ENCODE assay signal across 13 mouse cellular contexts in the genomic region with DNA sequence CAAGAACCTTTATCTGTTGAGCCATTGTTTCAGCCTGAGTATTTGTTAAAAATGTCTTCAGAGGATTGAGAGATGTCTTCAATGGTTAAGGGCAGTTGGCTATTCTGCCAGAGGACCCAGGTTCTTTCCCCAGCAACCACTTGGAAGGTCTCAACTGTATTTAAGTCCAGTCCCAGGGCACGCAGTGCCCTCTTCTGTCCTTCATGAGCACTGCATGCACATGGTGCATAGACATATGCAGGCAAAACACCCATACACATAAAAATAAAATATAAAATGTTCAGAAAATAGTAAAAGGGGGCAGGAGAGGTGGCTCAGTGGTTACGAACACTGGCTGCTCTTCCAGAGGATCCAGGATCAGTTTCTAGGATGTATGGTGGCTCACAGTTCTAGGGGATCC.
DNase-seq lines count a peak whose midpoint lies in the region; ATAC-seq and TF ChIP-seq lines count a peak whose summit lies in the region.
"Had no signal": no experiment of that assay in that cellular context is flagged by ENCODE, and none has a peak within 500 bp of the region (broad histone marks: within the 10 kb centered on the region; RNA-seq: fewer than 3 reads in every experiment).

No protein-coding gene starts in this region.

- no peaks in the 10 kb centered on the region for H3K4me1 ChIP-seq in intestine, postnatal 0 days (replicated peaks; ENCODE audit: control insufficient read depth, insufficient read depth, low read length)
- no peaks in the 10 kb centered on the region for H3K4me1 ChIP-seq in intestine, embryonic 15.5 days (replicated peaks)
- H3K4me1 ChIP-seq in thymus, adult 2 months (replicated peaks; ENCODE audit: control insufficient read depth, insufficient read depth, low read length) = no peaks in the 10 kb centered on the region
- no peaks in the 10 kb centered on the region for H3K4me1 ChIP-seq in small intestine, adult 2 months (ENCODE audit: control insufficient read depth, insufficient read depth, insufficient read length, low read length)
- peaks cover 6% of the 10 kb centered on the region; the same call in 1 of the 2 replicates for H3K4me1 ChIP-seq in heart, embryonic 10.5 days
- H3K4me1 ChIP-seq: forebrain, embryonic 10.5 days; hindbrain, embryonic 12.5 days; kidney, embryonic 15.5 days had no signal

- peak; percentile 56 for TF ChIP-seq CTCF in intestine, postnatal 0 days (IDR thresholded peaks at IDR 0.05; ENCODE audit: low read depth)
- TF ChIP-seq CTCF in thymus, adult 2 months (IDR thresholded peaks at IDR 0.05; ENCODE audit: borderline replicate concordance, control insufficient read depth, extremely low read depth, insufficient read depth, low read length, poor library complexity) = no peak
- TF ChIP-seq CTCF in small intestine, adult 2 months (IDR thresholded peaks at IDR 0.05; ENCODE audit: extremely low read depth, insufficient read length, insufficient replicate concordance, low read depth, low read length) = peak; percentile 36; the same call in 1 of the 2 replicates

- no peak overlapping the region for H3K4me2 ChIP-seq in intestine, postnatal 0 days (replicated peaks; ENCODE audit: low read depth)
- no peak overlapping the region for H3K4me2 ChIP-seq in intestine, embryonic 15.5 days (replicated peaks)
- H3K4me2 ChIP-seq: heart, embryonic 12.5 days; hindbrain, embryonic 12.5 days; kidney, embryonic 15.5 days had no signal

- H3K36me3 ChIP-seq in intestine, postnatal 0 days (ENCODE audit: control insufficient read depth, insufficient read depth) = peaks cover 43% of the 10 kb centered on the region
- H3K36me3 ChIP-seq in intestine, embryonic 15.5 days = peaks cover 8% of the 10 kb centered on the region; the same call in 1 of the 2 replicates
- H3K36me3 ChIP-seq in thymus, adult 2 months (ENCODE audit: control insufficient read depth, insufficient read depth, low read length) = peaks cover 86% of the 10 kb centered on the region
- H3K36me3 ChIP-seq in small intestine, adult 2 months (ENCODE audit: control insufficient read depth, insufficient read depth, low read length) = peaks cover 23% of the 10 kb centered on the region
- H3K36me3 ChIP-seq in heart, embryonic 10.5 days = peaks cover 75% of the 10 kb centered on the region

- no peak for ATAC-seq in intestine, postnatal 0 days
- no peak for ATAC-seq in intestine, embryonic 15.5 days

- no peaks in the 10 kb centered on the region for H3K9me3 ChIP-seq in intestine, postnatal 0 days (ENCODE audit: control insufficient read depth)
- H3K9me3 ChIP-seq in intestine, embryonic 15.5 days = no peaks in the 10 kb centered on the region
- no peaks in the 10 kb centered on the region for H3K9me3 ChIP-seq in heart, embryonic 10.5 days
- H3K9me3 ChIP-seq: forebrain, embryonic 10.5 days; heart, embryonic 12.5 days; hindbrain, embryonic 12.5 days; kidney, embryonic 15.5 days had no signal

- H3K9ac ChIP-seq in intestine, postnatal 0 days (ENCODE audit: low read depth, low read length) = no peak overlapping the region
- no peak overlapping the region for H3K9ac ChIP-seq in intestine, embryonic 15.5 days
- H3K9ac ChIP-seq: heart, embryonic 12.5 days; hindbrain, embryonic 12.5 days; kidney, embryonic 15.5 days had no signal

- peak; percentile 9 for DNase-seq in thymus, adult 2 months
- DNase-seq in thymus, postnatal 10 days (ENCODE audit: low spot score in 2 of 2) = no peak
- peak; percentile 4 for DNase-seq in MEL-GATA-1-ER (ENCODE audit: extremely low read depth, low read depth)
- no peak for DNase-seq in heart, embryonic 10.5 days (ENCODE audit: low spot score)
- DNase-seq in T-cell, adult 2 months (ENCODE audit: low spot score) = no peak
- DNase-seq: adrenal gland, adult 8-10 months had no signal

- H3K27ac ChIP-seq in intestine, postnatal 0 days (ENCODE audit: low read depth, low read length) = no peak overlapping the region
- no peak overlapping the region for H3K27ac ChIP-seq in intestine, embryonic 15.5 days
- no peak overlapping the region for H3K27ac ChIP-seq in thymus, adult 2 months (ENCODE audit: control insufficient read depth, insufficient read depth, low read length)
- no peak overlapping the region for H3K27ac ChIP-seq in small intestine, adult 2 months (ENCODE audit: insufficient read depth, low read depth, low read length)
- no peak overlapping the region for H3K27ac ChIP-seq in heart, embryonic 10.5 days
- H3K27ac ChIP-seq: forebrain, embryonic 10.5 days; hindbrain, embryonic 12.5 days; kidney, embryonic 15.5 days had no signal

- 94% methylated on average over 2 of the region's 2 CpGs for WGBS in intestine, postnatal 0 days
- 94% methylated on average over 2 of the region's 2 CpGs for WGBS in intestine, embryonic 15.5 days
- WGBS in thymus, adult 2 months = 97% methylated on average over 2 of the region's 2 CpGs
- 98% methylated on average over 2 of the region's 2 CpGs for WGBS in small intestine, adult 2 months
- WGBS in heart, embryonic 10.5 days = 87% methylated on average over 2 of the region's 2 CpGs

- H3K4me3 ChIP-seq in intestine, postnatal 0 days (ENCODE audit: low read depth, low read length) = no peak overlapping the region
- H3K4me3 ChIP-seq in intestine, embryonic 15.5 days (replicated peaks) = no peak overlapping the region
- H3K4me3 ChIP-seq in thymus, adult 2 months (ENCODE audit: control insufficient read depth, insufficient read depth, low read length) = no peak overlapping the region
- H3K4me3 ChIP-seq in small intestine, adult 2 months (ENCODE audit: low read depth, low read length) = no peak overlapping the region
- H3K4me3 ChIP-seq in heart, embryonic 10.5 days = no peak overlapping the region
- H3K4me3 ChIP-seq: forebrain, embryonic 10.5 days; heart, embryonic 12.5 days; hindbrain, embryonic 12.5 days; kidney, embryonic 15.5 days had no signal

- no peaks in the 10 kb centered on the region for H3K27me3 ChIP-seq in intestine, postnatal 0 days (replicated peaks; ENCODE audit: control insufficient read depth, insufficient read depth, low read length)
- H3K27me3 ChIP-seq in intestine, embryonic 15.5 days (replicated peaks) = no peaks in the 10 kb centered on the region
- H3K27me3 ChIP-seq in thymus, adult 2 months (ENCODE audit: control insufficient read depth, insufficient read depth, low read length) = no peaks in the 10 kb centered on the region
- H3K27me3 ChIP-seq in small intestine, adult 2 months (ENCODE audit: control insufficient read depth, insufficient read depth, low read length) = no peaks in the 10 kb centered on the region
- H3K27me3 ChIP-seq in heart, embryonic 10.5 days (ENCODE audit: insufficient read depth, poor library complexity, severe bottlenecking) = no peaks in the 10 kb centered on the region
- H3K27me3 ChIP-seq: heart, embryonic 12.5 days; hindbrain, embryonic 12.5 days; kidney, embryonic 15.5 days had no signal

- no peak for TF ChIP-seq POLR2A in thymus, adult 2 months (IDR thresholded peaks at IDR 0.05; ENCODE audit: control insufficient read depth, extremely low read depth, insufficient read depth, low read length, poor library complexity)
- TF ChIP-seq POLR2A in small intestine, adult 2 months (IDR thresholded peaks at IDR 0.05; ENCODE audit: low read depth, low read length) = no peak

Comparison
In these comparisons a context has a peak if more than half of its experiments do, and no peak if none do; other contexts are left out.
1. DNase-seq: peak in thymus, adult 2 months (single experiment) and MEL-GATA-1-ER (single experiment); none in thymus, postnatal 10 days (0 of 2), heart, embryonic 10.5 days (single experiment) and T-cell, adult 2 months (single experiment).